Mouse (Mus musculus) heart, embryonic 16.5 days (tissue): ENCODE results near the gene Slc9a3r2. TPM values are rescaled to one million over a fixed set of nuclear protein-coding genes. Genes with fewer than 3 reads are reported as not detected.

Source experiments
- ATAC-seq: fragments of 200-750 bp; cut with Nextera tagmentation; replicated peaks from 2 replicates; pipeline ENCODE4 v1.8.0; 2017; ENCODE audit warnings: moderate number of reproducible peaks; ENCODE audit not compliant: insufficient read depth, low FRiP score; ENCODE audit errors: extremely low read depth
- H3K27ac ChIP-seq: fragments of 300-500 bp; sonication (generic); 2 replicates; pipeline ENCODE4 v1.5.1; 2014; ENCODE audit warnings: mild to moderate bottlenecking, low read length, control low read depth, moderate library complexity
- H3K27me3 ChIP-seq: fragments of 300-500 bp; sonication (generic); 2 replicates; pipeline ENCODE4 v1.6.1; 2014; ENCODE audit warnings: low read length, mixed read lengths; ENCODE audit not compliant: control insufficient read depth, insufficient read depth
- H3K36me3 ChIP-seq: fragments of 300-500 bp; sonication (generic); 2 replicates; pipeline ENCODE4 v1.6.1; 2014; ENCODE audit not compliant: control insufficient read depth, insufficient read depth
- H3K4me1 ChIP-seq: fragments of 300-500 bp; sonication (generic); 2 replicates; pipeline ENCODE4 v1.6.1; 2014; ENCODE audit warnings: low read length, mixed read lengths; ENCODE audit not compliant: control insufficient read depth, insufficient read depth
- H3K4me2 ChIP-seq: fragments of 300-500 bp; sonication (generic); 2 replicates; pipeline ENCODE4 v1.6.1; 2014; ENCODE audit warnings: low read depth, mild to moderate bottlenecking, control low read depth, low read length
- H3K4me3 ChIP-seq: fragments of 300-500 bp; sonication (generic); 2 replicates; pipeline ENCODE4 v1.5.1; 2014; ENCODE audit warnings: mild to moderate bottlenecking, control low read depth, low read length
- H3K9ac ChIP-seq: fragments of 300-500 bp; sonication (generic); 2 replicates; pipeline ENCODE4 v1.6.1; 2014; ENCODE audit warnings: low read length, control low read depth
- H3K9me3 ChIP-seq: fragments of 300-500 bp; sonication (generic); replicated peaks from 2 replicates; pipeline ENCODE4 v1.6.1; 2016; ENCODE audit warnings: low read length; ENCODE audit not compliant: control insufficient read depth
- WGBS: fragments of 180-500 bp; shearing (Covaris S2); extraction: QIAGEN DNeasy Blood & Tissue Kit; methylation state at CpG from one replicate; pipeline ENCODE4 v1.1.7; 2014; 5-methylcytosine and 5-hydroxymethylcytosine counted together
- polyA plus RNA-seq: library from polyadenylated mRNA; unstranded; fragments of >200 nt; fragmentation: Nextera tagmentation; extraction: Ambion mirVana; gene quantifications from 2 replicates; pipeline ENCODE4 v1.2.1, GENCODE M21; 2015

The Slc9a3r2 gene
- polyA plus RNA-seq, 1 experiment from 2014 or later, result 50.8 TPM

DNA sequence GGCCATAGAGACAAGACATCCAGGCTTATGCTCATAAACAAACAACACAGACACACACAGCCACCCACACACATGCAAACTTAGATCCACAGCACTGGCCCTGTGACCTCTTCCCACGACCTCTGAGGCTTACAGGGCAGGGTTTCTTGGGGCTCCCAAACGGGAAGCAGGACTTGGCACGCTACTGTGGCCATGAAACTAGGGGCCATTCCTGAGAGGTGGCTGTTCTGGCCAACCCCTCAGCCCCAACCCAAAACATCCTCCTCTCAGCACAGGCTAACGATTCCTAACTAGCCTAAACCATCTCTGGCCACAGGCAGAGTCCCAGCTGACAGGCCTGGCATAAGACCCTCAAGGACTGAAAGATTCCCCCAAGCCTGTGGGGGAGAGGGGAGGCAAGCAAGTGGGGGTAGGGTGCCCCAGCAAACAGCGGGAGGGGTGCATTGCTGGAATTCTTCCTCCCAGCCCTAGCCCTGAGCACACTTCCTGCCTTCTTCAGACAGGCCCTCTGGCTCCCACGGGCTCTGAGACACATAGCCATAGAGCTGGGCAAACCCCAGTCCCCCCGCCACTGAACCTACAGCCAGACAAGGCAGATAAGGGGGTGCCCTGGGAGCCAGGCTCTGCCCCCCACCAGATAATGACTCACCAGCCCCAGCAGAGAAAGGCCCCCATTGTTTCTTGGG is 6.0 kb downstream of the Slc9a3r2 start:
- no peaks in the 10 kb centered on the region for H3K9me3 ChIP-seq
- peak overlapping the region; percentile 18 for H3K4me2 ChIP-seq
- H3K36me3 ChIP-seq, result no peaks in the 10 kb centered on the region
- H3K4me3 ChIP-seq, result peak overlapping the region; percentile 19; the same call in 1 of the 2 replicates
- peak overlapping the region; percentile 61 for H3K9ac ChIP-seq
- peaks cover 16% of the 10 kb centered on the region for H3K4me1 ChIP-seq
- 0 out of 2 replicates have a peak, but pooled peaks cover 2% of the 10 kb centered on the region for H3K27me3 ChIP-seq
- ATAC-seq, result no peak
- H3K27ac ChIP-seq, result peak overlapping the region; percentile 69
- 33% methylated on average over 7 of the region's 7 CpGs for WGBS

DNA sequence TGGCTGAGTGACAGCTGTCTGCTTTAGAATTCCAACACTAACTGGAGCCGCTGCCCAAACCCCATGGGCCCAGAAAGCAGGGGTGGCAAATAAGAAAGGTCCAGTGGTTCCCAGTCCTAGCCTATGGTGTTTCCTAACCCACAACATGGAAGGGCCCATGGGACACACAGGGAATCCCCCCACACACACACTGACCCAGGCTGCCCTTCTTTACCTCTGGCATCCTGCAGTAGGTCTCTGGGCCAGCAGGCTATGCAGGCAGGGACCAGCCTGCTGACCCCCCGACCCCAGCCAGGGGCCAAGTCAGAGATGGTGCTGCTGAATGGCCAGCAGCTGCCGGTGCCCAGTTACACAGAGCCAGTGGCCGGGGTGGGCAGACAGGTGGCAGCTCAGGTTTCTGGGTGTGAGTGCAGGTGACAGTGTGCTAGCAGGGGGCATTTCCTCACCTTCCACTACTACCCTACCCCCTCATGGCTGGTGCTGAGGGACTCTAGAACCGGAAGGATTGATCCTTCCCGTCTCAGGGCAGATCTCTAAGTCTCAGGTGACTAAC is 7.3 kb downstream of the Slc9a3r2 start:
- 82% methylated on average over 6 of the region's 6 CpGs for WGBS
- Histone ChIP-seq H3K9me3 (no peaks in the 10 kb centered on the region), H3K27me3 (no peaks in the 10 kb centered on the region), H3K36me3 (no peaks in the 10 kb centered on the region), H3K27ac (no peak overlapping the region), H3K4me1 (peaks cover 13% of the 10 kb centered on the region), H3K4me3 (no peak overlapping the region), H3K9ac (no peak overlapping the region), H3K4me2 (no peak overlapping the region)
- ATAC-seq, result no peak

DNA sequence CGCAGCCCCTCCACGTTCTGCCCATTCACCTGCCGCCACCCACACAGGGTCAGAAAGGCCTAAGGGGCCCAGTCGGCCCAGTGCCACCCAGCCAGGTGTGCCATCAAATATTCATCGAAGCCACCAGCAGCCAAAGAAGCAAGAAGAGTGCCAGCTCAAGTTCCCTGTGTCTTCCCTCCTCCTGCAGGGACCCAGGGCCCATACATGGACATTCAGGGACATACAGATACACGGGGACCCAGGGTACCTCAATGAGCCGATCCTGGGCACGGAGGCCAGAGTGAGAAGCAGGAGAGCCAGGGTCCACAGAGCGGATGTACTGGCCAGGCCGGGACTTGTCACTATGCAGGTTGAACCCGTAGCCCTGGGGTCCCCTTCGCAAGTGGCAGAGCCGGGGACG is 8.2 kb downstream of the Slc9a3r2 start:
- H3K27ac ChIP-seq, result no peak overlapping the region
- 87% methylated on average over 14 of the region's 14 CpGs for WGBS
- no peak for ATAC-seq
- no peak overlapping the region for H3K4me2 ChIP-seq
- no peaks in the 10 kb centered on the region for H3K27me3 ChIP-seq
- H3K4me1 ChIP-seq, result peaks cover 13% of the 10 kb centered on the region
- no peak overlapping the region for H3K4me3 ChIP-seq
- H3K9me3 ChIP-seq, result no peaks in the 10 kb centered on the region
- H3K36me3 ChIP-seq, result no peaks in the 10 kb centered on the region
- H3K9ac ChIP-seq, result no peak overlapping the region

DNA sequence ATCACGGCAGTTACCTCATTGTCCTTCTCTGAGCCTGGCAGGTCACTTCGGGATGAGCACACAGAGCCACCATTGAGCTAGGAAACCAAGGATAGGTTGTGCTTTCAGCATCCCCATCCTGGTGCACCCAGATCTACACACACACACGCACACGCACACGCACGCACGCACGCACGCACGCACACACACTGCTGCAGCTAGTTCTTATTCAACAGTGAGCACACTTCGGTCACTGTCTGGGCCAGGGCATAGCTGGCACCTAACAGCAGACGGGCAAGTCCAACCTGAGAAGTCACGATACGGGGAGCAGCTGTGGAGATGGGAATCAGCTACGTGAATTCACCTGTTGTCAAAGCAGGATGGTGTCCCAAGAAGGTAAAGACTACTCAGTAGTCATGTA is 9.5 kb downstream of the Slc9a3r2 start:
- Histone ChIP-seq H3K9me3 (no peaks in the 10 kb centered on the region), H3K4me3 (no peak overlapping the region), H3K4me2 (no peak overlapping the region), H3K36me3 (no peaks in the 10 kb centered on the region), H3K4me1 (peaks cover 19% of the 10 kb centered on the region), H3K27me3 (no peaks in the 10 kb centered on the region), H3K27ac (no peak overlapping the region), H3K9ac (no peak overlapping the region)
- 93% methylated on average over 15 of the region's 15 CpGs for WGBS
- ATAC-seq, result no peak

DNA sequence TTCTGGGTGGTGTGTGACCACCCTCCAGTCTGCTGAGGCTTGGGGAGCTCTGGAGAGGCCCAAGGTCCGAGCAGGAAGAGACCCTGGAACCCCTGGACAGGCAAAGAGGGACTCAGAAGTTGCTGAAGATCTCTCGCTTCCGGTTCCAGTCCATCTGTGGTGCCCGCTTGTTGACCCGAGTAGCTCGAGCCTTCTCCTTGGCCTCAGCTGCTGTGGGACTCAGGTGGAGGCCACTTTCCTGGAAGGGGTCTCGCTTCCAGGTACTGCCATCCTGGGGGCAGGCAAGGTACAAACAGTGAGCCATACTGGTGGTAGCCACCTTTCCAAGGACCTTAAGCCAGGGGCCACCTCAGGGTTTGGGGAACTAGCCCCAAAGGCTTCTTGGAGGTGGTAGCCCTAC is 10.0 kb downstream of the Slc9a3r2 start:
- no peak for ATAC-seq
- H3K9me3 ChIP-seq, result no peaks in the 10 kb centered on the region
- peaks cover 21% of the 10 kb centered on the region for H3K4me1 ChIP-seq
- H3K27ac ChIP-seq, result peak overlapping the region; percentile 76
- H3K9ac ChIP-seq, result no peak overlapping the region
- 0 out of 2 replicates have a peak, but pooled peaks cover under 1% of the 10 kb centered on the region for H3K27me3 ChIP-seq
- H3K4me3 ChIP-seq, result no peak overlapping the region
- WGBS, result 82% methylated on average over 7 of the region's 7 CpGs
- no peaks in the 10 kb centered on the region for H3K36me3 ChIP-seq
- no peak overlapping the region for H3K4me2 ChIP-seq

DNA sequence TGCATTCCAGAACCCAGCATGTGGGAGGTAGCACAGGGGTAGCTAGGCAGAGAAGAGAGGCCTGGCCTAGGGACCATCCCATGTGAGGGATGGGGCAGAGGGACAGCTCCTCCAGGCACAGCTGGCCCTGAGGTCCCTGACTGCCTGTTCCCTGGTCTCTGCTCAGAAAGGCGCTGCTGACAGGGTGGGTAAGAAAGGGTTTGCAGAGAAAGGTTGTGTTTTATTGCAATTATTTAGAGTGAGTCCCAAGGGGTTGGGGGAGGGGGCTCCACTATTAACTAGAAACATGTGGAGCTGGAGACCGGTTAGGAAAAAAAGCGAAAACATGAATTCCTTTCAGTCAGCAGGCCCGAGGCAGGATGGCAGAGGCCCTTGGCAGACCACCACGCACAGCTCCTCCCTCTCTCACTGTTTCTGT is 10.5 kb downstream of the Slc9a3r2 start:
- Histone ChIP-seq H3K9ac (no peak overlapping the region), H3K27me3 (0 out of 2 replicates have a peak, but pooled peaks cover 3% of the 10 kb centered on the region)

DNA sequence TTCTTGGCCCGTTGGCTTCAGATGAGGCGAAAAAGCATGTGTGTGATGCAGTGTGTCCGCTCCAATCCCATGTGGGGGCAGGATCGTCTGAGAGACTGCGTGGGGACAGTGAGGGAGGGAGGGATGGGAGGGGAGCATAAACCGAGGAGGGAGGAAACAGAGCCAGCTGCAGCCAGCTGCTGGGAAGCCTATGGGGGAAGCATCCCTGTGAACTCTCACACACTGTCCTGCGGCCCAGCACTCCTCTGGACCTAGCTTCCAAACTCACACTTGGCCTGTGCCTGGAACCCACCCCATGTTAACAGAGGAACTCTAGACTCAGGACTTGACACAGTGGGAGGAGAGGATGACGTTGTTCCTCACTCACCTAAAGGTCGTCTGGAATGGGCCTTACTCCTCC is 11.3 kb downstream of the Slc9a3r2 start:
- Histone ChIP-seq H3K4me2 (no peak overlapping the region), H3K4me3 (no peak overlapping the region), H3K9ac (no peak overlapping the region), H3K4me1 (peaks cover 14% of the 10 kb centered on the region), H3K36me3 (no peaks in the 10 kb centered on the region), H3K27me3 (0 out of 2 replicates have a peak, but pooled peaks cover 3% of the 10 kb centered on the region), H3K9me3 (no peaks in the 10 kb centered on the region), H3K27ac (peak overlapping the region; percentile 76)
- WGBS, result 61% methylated on average over 9 of the region's 9 CpGs
- peak; percentile 61 for ATAC-seq

More for the DNA sequence above, 10.5 kb downstream of the Slc9a3r2 start:
- 63% methylated on average over 5 of the region's 5 CpGs for WGBS
- H3K36me3 ChIP-seq, result no peaks in the 10 kb centered on the region
- peak overlapping the region; percentile 76 for H3K27ac ChIP-seq
- no peak for ATAC-seq
- H3K4me1 ChIP-seq, result peaks cover 21% of the 10 kb centered on the region
- no peak overlapping the region for H3K4me2 ChIP-seq
- no peaks in the 10 kb centered on the region for H3K9me3 ChIP-seq
- H3K4me3 ChIP-seq, result no peak overlapping the region

DNA sequence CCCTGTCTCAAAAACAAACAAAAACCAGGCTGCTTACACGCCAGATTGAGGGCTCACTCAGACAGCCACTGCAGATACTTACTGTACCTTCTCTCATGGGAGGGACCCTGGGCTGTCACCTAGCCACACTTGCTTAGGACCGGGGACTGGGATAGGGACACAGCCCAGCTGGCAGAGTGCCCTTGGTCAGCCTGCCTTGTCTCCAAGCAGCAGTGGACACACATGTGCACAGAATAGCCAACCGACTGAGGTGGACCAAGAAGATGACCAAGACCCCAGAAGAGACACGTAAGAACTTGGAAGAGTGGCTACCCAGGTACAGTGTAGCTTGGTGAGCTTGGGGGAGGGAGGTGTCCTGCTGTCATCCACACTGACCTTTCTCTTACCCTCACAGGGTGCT is 11.9 kb downstream of the Slc9a3r2 start:
- no peak for ATAC-seq
- Histone ChIP-seq H3K4me3 (no peak overlapping the region), H3K9me3 (no peaks in the 10 kb centered on the region), H3K4me2 (no peak overlapping the region), H3K9ac (no peak overlapping the region), H3K36me3 (no peaks in the 10 kb centered on the region), H3K27ac (peak overlapping the region; percentile 54), H3K4me1 (peaks cover 20% of the 10 kb centered on the region), H3K27me3 (0 out of 2 replicates have a peak, but pooled peaks cover 3% of the 10 kb centered on the region)
- WGBS, result 76% methylated on average over 4 of the region's 4 CpGs

DNA sequence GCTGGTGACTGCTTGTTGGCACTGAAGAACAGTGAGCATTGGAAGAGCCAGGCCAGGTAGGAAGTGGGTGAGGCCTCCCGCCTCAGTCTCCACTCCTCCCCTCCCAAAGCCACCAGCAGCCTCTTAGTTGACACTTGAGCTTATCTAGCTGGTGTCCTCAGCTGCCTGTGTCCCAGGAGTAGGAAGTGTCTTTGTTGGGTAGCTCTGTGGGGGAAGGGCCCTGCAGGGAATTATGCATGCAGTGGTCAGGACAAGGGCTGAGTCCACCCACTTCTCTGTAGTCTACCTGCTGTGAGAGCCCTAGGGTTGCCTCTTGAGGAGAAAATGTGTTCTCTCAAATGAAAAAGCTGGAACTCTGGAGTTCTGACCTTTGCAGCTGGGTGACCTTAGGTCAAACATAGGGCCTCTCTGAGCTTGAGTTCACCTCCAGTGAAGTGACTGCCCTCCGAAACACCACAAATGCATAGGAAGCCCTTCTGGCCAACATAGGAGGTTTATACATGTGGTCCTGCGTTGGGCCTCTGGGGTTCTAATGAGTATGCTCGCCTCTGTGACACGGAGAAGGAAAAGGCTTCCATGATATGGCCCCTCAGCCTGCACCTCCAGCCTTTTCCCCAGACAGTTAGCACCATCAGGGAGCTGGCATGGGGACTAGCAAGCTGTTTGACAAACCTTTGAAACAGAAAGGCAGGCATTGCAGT is 13.2 kb downstream of the Slc9a3r2 start:
- no peaks in the 10 kb centered on the region for H3K36me3 ChIP-seq
- WGBS, result 60% methylated on average over 5 of the region's 5 CpGs
- no peak overlapping the region for H3K4me3 ChIP-seq
- 0 out of 2 replicates have a peak, but pooled peaks cover 3% of the 10 kb centered on the region for H3K27me3 ChIP-seq
- no peak overlapping the region for H3K27ac ChIP-seq
- no peak overlapping the region for H3K4me2 ChIP-seq
- ATAC-seq, result no peak
- H3K9ac ChIP-seq, result no peak overlapping the region
- H3K9me3 ChIP-seq, result no peaks in the 10 kb centered on the region
- peaks cover 24% of the 10 kb centered on the region for H3K4me1 ChIP-seq
